Mouse (Mus musculus) spleen, adult 2 months (tissue): ENCODE data around the gene Cckbr.

Experiments
- CTCF ChIP-seq: fragments of 200-500 bp; IDR thresholded peaks from 2 replicates; pipeline ENCODE4 v1.5.1; 2011; ENCODE audit warnings: mild to moderate bottlenecking, inconsistent platforms; ENCODE audit not compliant: insufficient read depth, insufficient read length, insufficient replicate concordance; ENCODE audit errors: extremely low read depth
- POLR2A ChIP-seq: fragments of 200-500 bp; IDR thresholded peaks from 2 replicates; pipeline ENCODE4 v1.6.1; 2011; ENCODE audit warnings: low read depth, low read length, inconsistent platforms

DNA sequence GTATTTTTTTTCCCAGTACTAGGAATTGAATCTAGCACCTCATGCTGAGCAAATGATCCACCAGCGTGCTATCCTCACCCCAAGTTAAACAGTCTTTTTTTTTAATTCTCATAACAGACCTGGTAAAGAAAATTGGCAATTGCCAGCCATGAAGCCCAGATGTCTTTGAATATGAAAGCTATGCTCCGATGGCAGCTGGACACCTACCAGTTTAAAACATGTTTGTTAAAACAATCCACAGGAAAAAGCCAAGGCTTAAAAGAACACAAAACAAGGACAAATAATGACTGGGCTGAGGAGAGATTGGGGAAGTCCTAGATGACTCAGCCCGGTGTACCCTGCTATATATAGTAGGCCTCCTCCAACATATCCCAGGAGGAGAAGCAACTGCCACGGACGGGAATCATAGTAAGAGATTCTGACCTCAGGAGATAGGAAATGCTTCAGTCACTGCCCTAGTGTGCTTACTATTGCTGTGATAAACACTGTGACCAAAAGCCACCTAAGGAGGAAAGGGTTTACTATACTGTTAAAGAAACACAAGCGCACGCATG is 49.9 kb downstream of the Cckbr start:
- TF ChIP-seq POLR2A (no peak), CTCF (no peak)
